Mouse (Mus musculus): Measurements from ENCODE around the gene Rptor. TPM values are rescaled to one million over a fixed set of nuclear protein-coding genes. Genes with fewer than 3 reads are reported as not detected.

The Rptor gene
- total and polyA plus RNA-seq, 3 experiments = 33.9 to 34.9 TPM; not detected in 1

DNA sequence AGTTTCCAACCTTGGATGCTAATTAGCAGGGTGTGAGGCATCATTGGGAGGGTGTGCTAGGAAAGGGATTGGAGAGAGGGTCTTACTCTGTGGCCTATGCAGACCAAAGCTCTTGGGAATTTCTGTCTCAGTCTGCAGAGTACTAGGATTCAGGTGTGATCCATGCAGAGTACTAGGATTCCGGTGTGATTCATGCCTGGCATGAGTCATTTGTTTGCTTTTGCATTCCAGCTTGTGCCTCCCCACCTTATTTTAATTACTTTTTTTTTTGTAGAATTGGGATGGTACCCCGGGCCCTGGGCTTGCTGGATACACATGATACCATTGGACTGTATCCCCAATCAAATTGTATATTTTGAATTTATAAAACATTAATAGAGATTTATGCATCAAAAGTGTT is 93.7 kb downstream of the Rptor start:
- no peaks in the 10 kb centered on the region for H3K9me3 ChIP-seq (replicated peaks; ENCODE audit: insufficient read depth, low read length)
- peaks cover 0 to 1% of the 10 kb centered on the region in 2 experiments; a peak in 1 of 4 replicates for H3K36me3 ChIP-seq (ENCODE audit: control insufficient read depth in 1 of 2, insufficient read depth in 2 of 2, low read length in 2 of 2)
- peaks cover 22% of the 10 kb centered on the region for H3K79me2 ChIP-seq (ENCODE audit: control insufficient read depth, insufficient read depth, low read length, poor library complexity)
- no peak overlapping the region for H3K9ac ChIP-seq (ENCODE audit: control insufficient read depth, low read depth, low read length, poor library complexity, severe bottlenecking)
- no peaks in the 10 kb centered on the region for H3K4me1 ChIP-seq (ENCODE audit: control insufficient read depth in 1 of 2, insufficient read depth in 2 of 2, low read length in 2 of 2)
- no peaks in the 10 kb centered on the region for H3K27me3 ChIP-seq (ENCODE audit: control insufficient read depth in 1 of 2, insufficient read depth in 2 of 2, low read length in 2 of 2)
- H3K4me3 ChIP-seq (ENCODE audit: control insufficient read depth in 1 of 2, insufficient read depth in 1 of 2, low read depth in 2 of 2, low read length in 2 of 2) = no peak overlapping the region
- TF ChIP-seq NRF1 (IDR thresholded peaks at IDR 0.05; ENCODE audit: insufficient read depth, low read depth, low read length, poor library complexity, severe bottlenecking) (no peak), BHLHE40 (IDR thresholded peaks at IDR 0.05; ENCODE audit: borderline replicate concordance, low read depth, low read length) (no peak), MYC (IDR thresholded peaks at IDR 0.05; ENCODE audit: low read depth, low read length) (no peak), MAZ (IDR thresholded peaks at IDR 0.05; ENCODE audit: low read depth, low read length) (no peak), ZC3H11A (IDR thresholded peaks at IDR 0.05; ENCODE audit: low read depth, low read length) (no peak), SMC3 (IDR thresholded peaks at IDR 0.05; ENCODE audit: low read depth, low read length) (no peak), CHD1 (IDR thresholded peaks at IDR 0.05; ENCODE audit: low read depth, low read length) (no peak), POLR2AphosphoS2 (IDR thresholded peaks at IDR 0.05; ENCODE audit: low read length) (no peak), RAD21 (IDR thresholded peaks at IDR 0.05; ENCODE audit: low read depth, low read length) (no peak), GABPA (IDR thresholded peaks at IDR 0.05; ENCODE audit: low read depth, low read length) (no peak)
- H3K27ac ChIP-seq (ENCODE audit: control insufficient read depth, low read depth, low read length) = no peak overlapping the region
- no peak for DNase-seq (ENCODE audit: low read depth, low spot score)

DNA sequence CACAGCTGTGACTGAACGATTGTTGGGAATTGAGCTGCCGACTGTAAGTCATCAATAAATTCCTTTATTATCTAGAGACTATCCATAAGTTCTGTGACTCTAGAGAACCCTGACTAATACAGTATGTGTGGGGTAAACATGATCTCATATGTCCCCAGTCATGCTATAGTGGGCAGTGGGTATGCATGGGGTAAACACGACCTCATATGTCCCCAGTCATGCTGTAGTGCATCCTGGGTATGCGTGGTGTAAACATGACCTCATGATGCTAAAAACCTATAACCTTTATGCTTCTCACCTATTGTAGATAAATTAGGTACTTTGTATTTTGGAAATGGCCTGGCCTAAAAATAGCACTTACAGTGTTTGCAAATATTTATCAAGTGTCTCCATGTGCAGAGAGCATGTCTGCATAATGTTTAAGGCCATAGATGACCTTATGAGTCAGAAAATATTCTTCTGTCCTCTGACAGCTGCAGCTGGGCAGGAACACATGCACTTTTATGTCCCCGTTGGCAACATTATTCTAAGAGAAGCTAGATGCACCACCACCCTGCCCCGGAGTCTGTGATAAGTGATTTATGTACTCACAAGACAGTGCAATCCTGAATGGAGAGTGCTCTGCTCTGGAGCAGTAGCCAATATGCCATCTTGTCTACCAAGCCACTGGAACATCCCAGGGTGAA is 102.8 kb downstream of the Rptor start:
- TF ChIP-seq E2F4 (IDR thresholded peaks at IDR 0.05; ENCODE audit: borderline replicate concordance, low read depth, low read length) (no peak), ZNF384 (IDR thresholded peaks at IDR 0.05; ENCODE audit: low read depth, low read length) (no peak), MEF2A (IDR thresholded peaks at IDR 0.05; ENCODE audit: extremely low read depth, insufficient replicate concordance, low read depth, low read length, poor library complexity, severe bottlenecking) (no peak), KAT2A (conservative IDR thresholded peaks at IDR 0.05; ENCODE audit: low read depth, low read length) (no peak), TAL1 (IDR thresholded peaks at IDR 0.05; ENCODE audit: low read length) (no peak), ZKSCAN1 (IDR thresholded peaks at IDR 0.05; ENCODE audit: low read depth, low read length) (no peak), UBTF (IDR thresholded peaks at IDR 0.05; ENCODE audit: borderline replicate concordance, insufficient read depth, low read depth, low read length) (no peak), ELF1 (IDR thresholded peaks at IDR 0.05; ENCODE audit: low read depth, low read length) (no peak), GATA1 (IDR thresholded peaks at IDR 0.05; ENCODE audit: low read depth, low read length) (no peak), SMC3 (IDR thresholded peaks at IDR 0.05; ENCODE audit: low read depth, low read length) (no peak), MYB (IDR thresholded peaks at IDR 0.05; ENCODE audit: low read depth, low read length) (no peak)
- peaks cover 3 to 9% of the 10 kb centered on the region in 2 experiments for H3K4me1 ChIP-seq (ENCODE audit: control insufficient read depth in 1 of 2, insufficient read depth in 2 of 2, low read length in 2 of 2)
- peaks cover 0 to 14% of the 10 kb centered on the region in 2 experiments; a peak in 2 of 4 replicates for H3K36me3 ChIP-seq (ENCODE audit: control insufficient read depth in 1 of 2, insufficient read depth in 2 of 2, low read length in 2 of 2)
- H3K4me3 ChIP-seq (ENCODE audit: control insufficient read depth in 1 of 2, insufficient read depth in 1 of 2, low read depth in 2 of 2, low read length in 2 of 2) = no peak overlapping the region
- no peaks in the 10 kb centered on the region for H3K27me3 ChIP-seq (ENCODE audit: control insufficient read depth in 1 of 2, insufficient read depth in 2 of 2, low read length in 2 of 2)
- H3K27ac ChIP-seq (ENCODE audit: control insufficient read depth, low read depth, low read length) = no peak overlapping the region
- H3K79me2 ChIP-seq (ENCODE audit: control insufficient read depth, insufficient read depth, low read length, poor library complexity) = peaks cover 22% of the 10 kb centered on the region
- H3K9me3 ChIP-seq (replicated peaks; ENCODE audit: insufficient read depth, low read length) = no peaks in the 10 kb centered on the region
- no peak overlapping the region for H3K9ac ChIP-seq (ENCODE audit: control insufficient read depth, low read depth, low read length, poor library complexity, severe bottlenecking)
- no peak for DNase-seq (ENCODE audit: low read depth, low spot score)

Data from MEL (cell line).